Mouse (Mus musculus) heart, postnatal 0 days (tissue): Measurements from ENCODE around the gene Cbx8. TPM values are rescaled to one million over a fixed set of nuclear protein-coding genes. Genes with fewer than 3 reads are reported as not detected.

Experiments used
- ATAC-seq: fragments of 200-750 bp; cut with Nextera tagmentation; 2 replicates; pipeline ENCODE4 v1.8.0; 2017; ENCODE audit warnings: low read depth, moderate number of reproducible peaks, moderate library complexity; ENCODE audit not compliant: insufficient read depth
- DNase-seq: peaks from one replicate; pipeline ENCODE4 v3.0.0-alpha.2; 2016; ENCODE audit warnings: low spot score
- H3K27ac ChIP-seq: fragments of 300-500 bp; sonication (generic); 2 replicates; pipeline ENCODE4 v1.5.1; 2014; ENCODE audit warnings: low read depth, mild to moderate bottlenecking
- H3K27me3 ChIP-seq: fragments of 300-500 bp; sonication (generic); 2 replicates; pipeline ENCODE4 v1.6.1; 2014; ENCODE audit warnings: low read length, mixed read lengths; ENCODE audit not compliant: control insufficient read depth, insufficient read depth
- H3K36me3 ChIP-seq: fragments of 300-500 bp; sonication (generic); replicated peaks from 2 replicates; pipeline ENCODE4 v1.6.1; 2014; ENCODE audit warnings: low read length, mixed read lengths; ENCODE audit not compliant: control insufficient read depth, insufficient read depth
- H3K4me1 ChIP-seq: fragments of 300-500 bp; sonication (generic); 2 replicates; pipeline ENCODE4 v1.6.1; 2014; ENCODE audit warnings: antibody characterized with exemption; ENCODE audit not compliant: control insufficient read depth, insufficient read depth
- H3K4me2 ChIP-seq: fragments of 300-500 bp; sonication (generic); 2 replicates; pipeline ENCODE4 v1.6.1; 2014; ENCODE audit warnings: low read depth, mild to moderate bottlenecking, low read length, moderate library complexity
- H3K4me3 ChIP-seq: fragments of 300-500 bp; sonication (generic); 2 replicates; pipeline ENCODE4 v1.5.1; 2014; ENCODE audit warnings: low read depth, low read length
- H3K9ac ChIP-seq: fragments of 300-500 bp; sonication (generic); replicated peaks from 2 replicates; pipeline ENCODE4 v1.6.1; 2014; ENCODE audit warnings: low read depth, low read length, mixed read lengths
- H3K9me3 ChIP-seq: fragments of 300-500 bp; sonication (generic); replicated peaks from 2 replicates; pipeline ENCODE4 v1.6.1; 2016; ENCODE audit warnings: low read length; ENCODE audit not compliant: control insufficient read depth
- CTCF ChIP-seq: IDR thresholded peaks from 2 replicates; pipeline ENCODE4 v1.5.1; 2016; ENCODE audit warnings: antibody characterized with exemption, control low read depth, low read depth
- EP300 ChIP-seq: IDR thresholded peaks from 2 replicates; pipeline ENCODE4 v1.6.1; 2016; ENCODE audit warnings: antibody characterized with exemption, low read depth
- WGBS: fragments of 180-500 bp; shearing (Covaris S2); extraction: QIAGEN DNeasy Blood & Tissue Kit; methylation state at CpG from one replicate; pipeline ENCODE4 v1.1.7; 2014; 5-methylcytosine and 5-hydroxymethylcytosine counted together
- polyA plus RNA-seq: library from polyadenylated mRNA; unstranded; fragments of >200 nt; fragmentation: Nextera tagmentation; extraction: Ambion mirVana; gene quantifications from 2 replicates; pipeline ENCODE4 v1.2.1, GENCODE M21; 2015
- total RNA-seq: library from RNA; depleted of rRNA; stranded (reverse); fragments of >200 nt; gene quantifications from 2 replicates; pipeline ENCODE4 v1.2.3, GENCODE M21; 2014; ENCODE audit warnings: low replicate concordance

The Cbx8 gene
- total and polyA plus RNA-seq, 2 experiments from 2014 or later: 1.6 to 5.1 TPM

- Histone ChIP-seq H3K36me3 (no peaks in the 10 kb centered on the region), H3K4me2 (no peak overlapping the region), H3K4me3 (no peak overlapping the region), H3K4me1 (peaks cover 25% of the 10 kb centered on the region), H3K27me3 (peaks cover 79% of the 10 kb centered on the region), H3K27ac (no peak overlapping the region), H3K9ac (no peak overlapping the region), H3K9me3 (no peaks in the 10 kb centered on the region)
- 5% methylated on average over 15 of the region's 15 CpGs for WGBS
- DNase-seq: peak; percentile 54
- ATAC-seq: 0 out of 2 replicates have a peak, but pooled peaks have one; percentile 13
- TF ChIP-seq EP300 (no peak), CTCF (peak; percentile 70)
Observed at GRCm38 (mm10) chr11:119051927-119052660, 11.3 kb upstream of the Cbx8 start.

GRCm38 (mm10) chr11:119051426-119051825 is 10.7 kb upstream of the Cbx8 start:
- Histone ChIP-seq H3K27me3 (peaks cover 86% of the 10 kb centered on the region), H3K4me1 (peaks cover 31% of the 10 kb centered on the region), H3K27ac (no peak overlapping the region), H3K4me3 (no peak overlapping the region), H3K4me2 (no peak overlapping the region), H3K9me3 (no peaks in the 10 kb centered on the region), H3K9ac (no peak overlapping the region), H3K36me3 (no peaks in the 10 kb centered on the region)
- ATAC-seq (no peak), DNase-seq (peak; percentile 2)
- TF ChIP-seq EP300 (no peak), CTCF (no peak)

- no peak for ATAC-seq
- Histone ChIP-seq H3K9ac (no peak overlapping the region), H3K4me3 (no peak overlapping the region), H3K4me1 (peaks cover 25% of the 10 kb centered on the region), H3K27ac (no peak overlapping the region), H3K9me3 (no peaks in the 10 kb centered on the region), H3K4me2 (no peak overlapping the region), H3K36me3 (no peaks in the 10 kb centered on the region), H3K27me3 (peaks cover 91% of the 10 kb centered on the region)
- TF ChIP-seq CTCF (no peak), EP300 (no peak)
- peak; percentile 4 for DNase-seq
- 2% methylated on average over 2 of the region's 2 CpGs for WGBS
Observed at GRCm38 (mm10) chr11:119050361-119050760, 9.6 kb upstream of the Cbx8 start.

- WGBS: 1% methylated on average over 13 of the region's 13 CpGs
- H3K9ac ChIP-seq: no peak overlapping the region
- H3K4me2 ChIP-seq: no peak overlapping the region
- ATAC-seq: no peak
- H3K36me3 ChIP-seq: no peaks in the 10 kb centered on the region
- no peak overlapping the region for H3K27ac ChIP-seq
- peak; percentile 5 for DNase-seq
- H3K27me3 ChIP-seq: peaks cover 94% of the 10 kb centered on the region
- H3K4me1 ChIP-seq: peaks cover 14% of the 10 kb centered on the region
- no peaks in the 10 kb centered on the region for H3K9me3 ChIP-seq
- TF ChIP-seq EP300 (no peak), CTCF (no peak)
- H3K4me3 ChIP-seq: 0 out of 2 replicates have a peak overlapping the region, but pooled peaks have one; percentile 6
Observed at GRCm38 (mm10) chr11:119048133-119048510, 7.4 kb upstream of the Cbx8 start.

- no peak for ATAC-seq
- peaks cover 98% of the 10 kb centered on the region for H3K27me3 ChIP-seq
- DNase-seq: peak; percentile 63
- H3K4me1 ChIP-seq: peaks cover 8% of the 10 kb centered on the region; the same call in 1 of the 2 replicates
- WGBS: 1% methylated on average over 42 of the region's 43 CpGs
- no peak overlapping the region for H3K9ac ChIP-seq
- no peaks in the 10 kb centered on the region for H3K36me3 ChIP-seq
- H3K9me3 ChIP-seq: no peaks in the 10 kb centered on the region
- TF ChIP-seq EP300: no peak
- TF ChIP-seq CTCF: peak; percentile 40
- H3K4me3 ChIP-seq: peak overlapping the region; percentile 15
- H3K27ac ChIP-seq: no peak overlapping the region
- peak overlapping the region; percentile 28 for H3K4me2 ChIP-seq
Observed at GRCm38 (mm10) chr11:119047261-119048132, 6.7 kb upstream of the Cbx8 start.
